Mouse (Mus musculus): Measurements from ENCODE around the gene Gm29609.
"Not testable (repeated sequence)": the region's sequence is repeated elsewhere in the genome, so short reads cannot be mapped to it uniquely, and the experiment has no call there.

Gm29609 gene

GRCm38 (mm10) chr5:31179766-31180630, at the start of gene Gm29609, which contains the start of gene Gtf3c2:
Gene Gm29609, minus strand, starts transcription at chr5:31179911.
Gene Gtf3c2, minus strand, starts transcription at chr5:31180144.
- DNase-seq = peak; percentile 98

GRCm38 (mm10) chr5:31226641-31227040, 46.9 kb upstream of the Gm29609 start:
- DNase-seq = no peak

GRCm38 (mm10) chr5:31222696-31223095, 43.0 kb upstream of the Gm29609 start:
- no peak for DNase-seq

- DNase-seq = no peak
Measured at GRCm38 (mm10) chr5:31221304-31221945, 41.7 kb upstream of the Gm29609 start.

- peak; percentile 95 for DNase-seq
Measured at GRCm38 (mm10) chr5:31220448-31221303, 41.0 kb upstream of the Gm29609 start, which contains the start of gene Ppm1g. Gene Ppm1g, minus strand, starts transcription at chr5:31220687.

- DNase-seq = no peak
Measured at GRCm38 (mm10) chr5:31219911-31220447, 40.3 kb upstream of the Gm29609 start.

- no peak for DNase-seq
Measured at GRCm38 (mm10) chr5:31219474-31219873, 39.8 kb upstream of the Gm29609 start.

GRCm38 (mm10) chr5:31219070-31219469, 39.4 kb upstream of the Gm29609 start:
- no peak for DNase-seq

GRCm38 (mm10) chr5:31218294-31218693, 38.6 kb upstream of the Gm29609 start:
- DNase-seq = no peak

GRCm38 (mm10) chr5:31216554-31216953, 36.8 kb upstream of the Gm29609 start:
- DNase-seq = not testable (repeated sequence)

- no peak for DNase-seq
Measured at GRCm38 (mm10) chr5:31204421-31204820, 24.7 kb upstream of the Gm29609 start.

GRCm38 (mm10) chr5:31203866-31204265, 24.2 kb upstream of the Gm29609 start:
- no peak for DNase-seq

GRCm38 (mm10) chr5:31202933-31203332, 23.2 kb upstream of the Gm29609 start:
- peak; percentile 68 for DNase-seq

- peak; percentile 99 for DNase-seq
Measured at GRCm38 (mm10) chr5:31201742-31202590, 22.3 kb upstream of the Gm29609 start, which contains the start of gene Zfp513. Gene Zfp513, minus strand, starts transcription at chr5:31202303.

GRCm38 (mm10) chr5:31201042-31201741, 21.5 kb upstream of the Gm29609 start:
- no peak for DNase-seq

- peak; percentile 68 for DNase-seq
Measured at GRCm38 (mm10) chr5:31200327-31200768, 20.6 kb upstream of the Gm29609 start.

- DNase-seq = peak; percentile 57
Measured at GRCm38 (mm10) chr5:31199893-31200292, 20.2 kb upstream of the Gm29609 start.

- no peak for DNase-seq
Measured at GRCm38 (mm10) chr5:31199321-31199892, 19.7 kb upstream of the Gm29609 start.

GRCm38 (mm10) chr5:31198616-31199320, 19.1 kb upstream of the Gm29609 start:
- no peak for DNase-seq

GRCm38 (mm10) chr5:31198170-31198569, 18.5 kb upstream of the Gm29609 start:
- DNase-seq = peak; percentile 38
